Mouse (Mus musculus) retina, postnatal 7 days (tissue): ENCODE data around the gene C1ra.
"Not testable (repeated sequence)": the region's sequence is repeated elsewhere in the genome, so short reads cannot be mapped to it uniquely, and the experiment has no call there.

Experiments
- DNase-seq: peaks from one replicate; pipeline ENCODE4 v3.0.0-alpha.2; 2012; ENCODE audit warnings: low read depth, low spot score

Gene C1ra

GRCm38 (mm10) chr6:124512355-124512836 lies at the start of gene C1ra:
Gene C1ra (plus strand): TSS chr6:124512405.
- peak; percentile 11 for DNase-seq

- DNase-seq: no peak
Observed at GRCm38 (mm10) chr6:124463881-124464291, 48.3 kb upstream of the C1ra start.

- DNase-seq: peak; percentile 83
Observed at GRCm38 (mm10) chr6:124464305-124465271, 47.6 kb upstream of the C1ra start, which contains the start of gene Clstn3. Gene Clstn3 (minus strand): TSS chr6:124464794.

GRCm38 (mm10) chr6:124465299-124465698 lies 46.9 kb upstream of the C1ra start:
- no peak for DNase-seq

GRCm38 (mm10) chr6:124465729-124466128 lies 46.5 kb upstream of the C1ra start:
- DNase-seq: no peak

GRCm38 (mm10) chr6:124471121-124471520 lies 41.1 kb upstream of the C1ra start:
- DNase-seq: no peak

GRCm38 (mm10) chr6:124471783-124472638 lies 40.2 kb upstream of the C1ra start:
- not testable (repeated sequence) for DNase-seq

GRCm38 (mm10) chr6:124472801-124473200 lies 39.4 kb upstream of the C1ra start:
- DNase-seq: no peak

GRCm38 (mm10) chr6:124474621-124475020 lies 37.6 kb upstream of the C1ra start:
- no peak for DNase-seq

GRCm38 (mm10) chr6:124475335-124476075 lies 36.7 kb upstream of the C1ra start:
- DNase-seq: not testable (repeated sequence)

- DNase-seq: no peak
Observed at GRCm38 (mm10) chr6:124476216-124476615, 36.0 kb upstream of the C1ra start.

GRCm38 (mm10) chr6:124476796-124477195 lies 35.4 kb upstream of the C1ra start:
- DNase-seq: no peak

GRCm38 (mm10) chr6:124477221-124477655 lies 35.0 kb upstream of the C1ra start:
- no peak for DNase-seq

- DNase-seq: no peak
Observed at GRCm38 (mm10) chr6:124477922-124478651, 34.1 kb upstream of the C1ra start.

GRCm38 (mm10) chr6:124478874-124479572 lies 33.2 kb upstream of the C1ra start:
- no peak for DNase-seq

- no peak for DNase-seq
Observed at GRCm38 (mm10) chr6:124479573-124479930, 32.7 kb upstream of the C1ra start.

- DNase-seq: peak; percentile 46
Observed at GRCm38 (mm10) chr6:124480295-124480694, 31.9 kb upstream of the C1ra start.

- peak; percentile 31 for DNase-seq
Observed at GRCm38 (mm10) chr6:124481571-124481970, 30.6 kb upstream of the C1ra start.

GRCm38 (mm10) chr6:124483831-124484230 lies 28.4 kb upstream of the C1ra start:
- not testable (repeated sequence) for DNase-seq

- no peak for DNase-seq
Observed at GRCm38 (mm10) chr6:124484851-124485250, 27.4 kb upstream of the C1ra start.
